Mouse (Mus musculus) hindbrain, embryonic 13.5 days (tissue): Measurements from ENCODE around the gene Gmnc. TPM values are rescaled to one million over a fixed set of nuclear protein-coding genes. Genes with fewer than 3 reads are reported as not detected.

ENCODE experiments used
- ATAC-seq: fragments of 200-750 bp; cut with Nextera tagmentation; 2 replicates; pipeline ENCODE4 v1.8.0; 2017; ENCODE audit warnings: moderate TSS enrichment; ENCODE audit not compliant: low FRiP score
- H3K27ac ChIP-seq: fragments of 300-500 bp; sonication (generic); 2 replicates; pipeline ENCODE4 v1.5.1; 2015; ENCODE audit warnings: inconsistent platforms, mild to moderate bottlenecking, moderate library complexity
- H3K27me3 ChIP-seq: fragments of 300-500 bp; sonication (generic); 2 replicates; pipeline ENCODE4 v1.6.1; 2015; ENCODE audit warnings: mild to moderate bottlenecking, inconsistent platforms
- H3K36me3 ChIP-seq: fragments of 300-500 bp; sonication (generic); 2 replicates; pipeline ENCODE4 v1.6.1; 2015; ENCODE audit warnings: mild to moderate bottlenecking, inconsistent platforms
- H3K4me1 ChIP-seq: fragments of 300-500 bp; sonication (generic); replicated peaks from 2 replicates; pipeline ENCODE4 v1.6.1; 2015; ENCODE audit warnings: inconsistent platforms
- H3K4me2 ChIP-seq: fragments of 300-500 bp; sonication (generic); 2 replicates; pipeline ENCODE4 v1.6.1; 2015; ENCODE audit warnings: inconsistent platforms, mild to moderate bottlenecking, moderate library complexity
- H3K4me3 ChIP-seq: fragments of 300-500 bp; sonication (generic); 2 replicates; pipeline ENCODE4 v1.5.1; 2015; ENCODE audit warnings: mild to moderate bottlenecking, inconsistent platforms
- H3K9ac ChIP-seq: fragments of 300-500 bp; sonication (generic); 2 replicates; pipeline ENCODE4 v1.6.1; 2015; ENCODE audit warnings: mild to moderate bottlenecking, inconsistent platforms
- H3K9me3 ChIP-seq: fragments of 300-500 bp; sonication (generic); 2 replicates; pipeline ENCODE4 v1.6.1; 2016; ENCODE audit warnings: inconsistent platforms
- WGBS: fragments of 180-500 bp; shearing (Covaris S2); methylation state at CpG from one replicate; pipeline ENCODE4 v1.1.7; 2015; 5-methylcytosine and 5-hydroxymethylcytosine counted together
- polyA plus RNA-seq: library from polyadenylated mRNA; unstranded; fragments of >200 nt; fragmentation: Nextera tagmentation; extraction: Ambion mirVana; gene quantifications from 2 replicates; pipeline ENCODE4 v1.2.1, GENCODE M21; 2015

The Gmnc gene
- polyA plus RNA-seq: 1.0 and 2.3 TPM in 2 replicates

DNA sequence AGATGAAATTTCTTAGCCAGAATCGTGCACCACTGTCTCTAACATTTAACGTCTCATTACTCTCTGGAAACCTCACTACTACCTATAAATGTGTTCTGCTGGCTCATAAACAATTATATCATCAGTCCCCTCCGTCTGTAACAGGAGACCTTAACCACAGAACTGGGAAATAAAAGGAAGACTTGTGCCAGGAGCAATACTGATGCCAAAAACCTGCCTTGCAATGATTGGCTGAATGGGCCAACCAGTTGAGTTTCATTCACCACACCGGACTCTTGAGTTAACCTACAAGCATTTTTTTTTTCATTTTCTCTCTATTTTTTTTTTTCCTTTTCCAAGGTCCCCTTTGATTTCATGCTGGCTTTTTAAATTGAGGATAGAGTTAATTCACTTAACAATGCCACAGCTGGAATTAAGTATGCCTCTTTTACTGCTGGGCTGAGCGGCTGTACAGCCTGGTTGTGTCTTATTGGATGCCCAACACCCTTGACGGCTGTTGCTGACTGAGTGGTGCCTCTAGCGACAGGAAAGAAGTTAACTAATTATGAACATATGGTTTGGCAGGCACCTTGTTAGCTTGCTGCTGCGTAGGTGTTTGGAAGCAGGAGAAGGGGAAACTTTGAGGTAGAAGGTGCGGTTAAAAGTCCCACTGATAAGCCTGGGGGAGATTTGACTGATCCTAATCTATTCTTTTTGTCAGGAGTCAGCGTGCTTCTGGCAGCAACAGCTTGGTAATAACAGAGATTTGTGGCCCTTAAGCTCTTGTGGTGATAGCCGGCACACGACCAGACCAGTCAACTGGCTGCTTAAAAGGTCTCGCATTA, at the start of gene Gmnc:
Gene Gmnc (minus strand): TSS at position 176 of the 824 bp plus-strand sequence.
- WGBS: 59% methylated on average over 13 of the region's 13 CpGs
- no peak within 1 kb of the TSS for H3K9ac ChIP-seq
- H3K4me2 ChIP-seq: no peak within 1 kb of the TSS
- 0 out of 2 replicates have a peak, but pooled peaks cover 1% of the 10 kb centered on the region for H3K27me3 ChIP-seq
- ATAC-seq: no peak
- H3K36me3 ChIP-seq: no peaks in the 10 kb centered on the region
- no peaks in the 10 kb centered on the region for H3K9me3 ChIP-seq
- H3K4me3 ChIP-seq: no peak within 1 kb of the TSS
- H3K4me1 ChIP-seq: peaks cover 7% of the 10 kb centered on the region; the same call in 1 of the 2 replicates
- H3K27ac ChIP-seq: no peak within 1 kb of the TSS

DNA sequence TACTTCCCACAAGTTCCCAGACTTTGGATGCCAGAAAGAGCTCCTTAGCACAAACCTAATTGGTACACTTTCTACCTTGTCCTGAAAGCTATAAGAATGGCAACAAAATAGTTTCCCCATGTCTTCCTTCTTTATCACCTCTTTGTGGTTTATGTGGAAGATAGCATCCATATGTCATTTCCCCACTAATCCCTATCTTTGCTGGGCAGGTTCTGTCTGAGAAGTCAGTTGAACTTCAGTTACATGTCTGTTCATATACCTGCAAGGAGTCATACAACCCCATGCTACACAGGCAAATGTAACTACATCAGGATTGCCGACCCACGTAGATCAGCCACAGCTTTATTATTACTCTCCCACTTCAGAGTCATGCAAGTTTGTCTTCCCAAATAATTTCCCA, 35.8 kb upstream of the Gmnc start:
- ATAC-seq: no peak
- Histone ChIP-seq H3K4me1 (no peaks in the 10 kb centered on the region), H3K4me3 (no peak overlapping the region), H3K27me3 (no peaks in the 10 kb centered on the region), H3K27ac (no peak overlapping the region), H3K4me2 (no peak overlapping the region), H3K9ac (no peak overlapping the region), H3K36me3 (no peaks in the 10 kb centered on the region), H3K9me3 (no peaks in the 10 kb centered on the region)
- 100% methylated on average over 2 of the region's 2 CpGs for WGBS

DNA sequence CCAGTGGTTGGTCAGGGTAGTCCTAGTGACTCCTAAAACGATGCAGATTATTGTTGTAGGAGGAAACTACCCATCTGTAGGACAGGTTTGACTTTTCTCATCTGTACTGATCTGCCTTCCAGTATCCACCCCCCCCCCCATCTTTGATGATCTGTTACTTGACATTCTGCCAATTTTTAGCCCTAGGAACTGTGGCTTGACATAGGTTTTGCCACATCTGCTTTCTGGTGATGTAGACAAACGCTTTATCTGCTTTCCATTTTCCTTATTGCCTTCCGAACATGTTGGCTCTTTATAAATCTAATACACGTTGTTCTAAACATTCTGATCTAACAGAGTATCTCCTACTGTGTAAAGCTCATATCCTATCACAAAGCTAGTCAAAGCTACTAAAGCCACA, 34.8 kb upstream of the Gmnc start:
- Histone ChIP-seq H3K4me1 (no peaks in the 10 kb centered on the region), H3K4me2 (no peak overlapping the region), H3K36me3 (no peaks in the 10 kb centered on the region), H3K9ac (no peak overlapping the region), H3K4me3 (no peak overlapping the region), H3K27ac (no peak overlapping the region), H3K9me3 (no peaks in the 10 kb centered on the region), H3K27me3 (no peaks in the 10 kb centered on the region)
- ATAC-seq: no peak
- WGBS: 90% methylated on average over 4 of the region's 4 CpGs

DNA sequence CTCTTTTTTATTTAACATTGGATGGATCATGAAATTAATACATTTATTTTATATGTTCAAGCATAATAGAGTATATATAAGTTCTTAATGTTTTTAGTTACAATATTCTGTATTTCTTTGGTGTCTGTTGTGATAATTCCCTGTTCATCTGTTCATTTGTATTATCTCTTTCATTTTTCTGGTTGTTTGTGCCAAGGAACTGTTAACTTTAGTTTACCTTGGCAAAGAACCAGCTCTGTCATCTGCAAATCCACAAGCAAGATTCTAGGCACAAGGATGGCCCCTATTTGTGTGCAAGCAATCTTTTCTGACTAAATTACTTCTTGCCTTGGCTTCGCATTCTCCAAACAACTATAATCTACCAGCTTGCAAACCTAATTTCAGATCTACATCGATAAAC, 31.3 kb upstream of the Gmnc start:
- Histone ChIP-seq H3K9me3 (no peaks in the 10 kb centered on the region), H3K27ac (no peak overlapping the region), H3K9ac (no peak overlapping the region), H3K4me1 (no peaks in the 10 kb centered on the region), H3K36me3 (no peaks in the 10 kb centered on the region), H3K27me3 (no peaks in the 10 kb centered on the region), H3K4me2 (no peak overlapping the region), H3K4me3 (no peak overlapping the region)
- ATAC-seq: no peak
- 99% methylated on average over 2 of the region's 2 CpGs for WGBS

DNA sequence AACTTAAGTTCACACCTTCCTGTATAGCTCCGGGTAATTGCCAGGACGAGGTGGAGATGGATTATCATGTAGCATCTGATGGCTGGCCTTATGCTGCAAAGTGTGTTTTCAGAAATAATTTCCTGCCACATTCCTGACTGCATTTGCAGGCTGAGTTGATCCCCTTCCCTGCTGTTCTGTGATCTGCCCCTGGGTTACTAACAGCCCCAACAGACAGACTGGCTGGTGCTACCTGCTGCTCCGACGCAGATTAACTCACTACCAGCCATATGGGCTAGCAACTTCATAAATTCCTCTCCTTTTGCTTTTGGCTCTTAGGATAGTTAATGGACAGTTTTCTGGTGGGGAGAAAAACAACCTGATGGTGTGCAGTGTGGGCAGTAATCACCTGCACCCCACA, 25.9 kb upstream of the Gmnc start:
- ATAC-seq: no peak
- WGBS: 51% methylated on average over 4 of the region's 4 CpGs
- H3K9me3 ChIP-seq: no peaks in the 10 kb centered on the region

DNA sequence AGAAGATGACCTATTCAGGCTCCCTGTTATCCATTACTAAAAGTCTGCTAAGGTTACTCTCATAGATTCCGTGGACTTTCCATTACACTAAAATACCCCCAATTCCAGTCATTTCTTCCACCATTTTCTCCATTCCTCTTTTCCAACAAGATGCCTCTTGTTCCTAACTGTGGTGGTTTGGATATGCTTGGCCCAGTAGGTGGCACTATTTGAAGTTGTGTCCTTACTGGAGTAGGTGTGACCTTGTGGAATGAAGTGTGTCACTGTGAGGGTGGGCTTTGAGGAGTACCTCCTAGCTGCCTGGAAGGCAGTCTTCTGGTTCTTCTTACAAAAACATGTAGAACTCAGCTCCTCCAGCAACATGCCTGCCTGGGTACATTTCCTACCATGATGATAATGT, 11.3 kb upstream of the Gmnc start:
- H3K27me3 ChIP-seq: no peaks in the 10 kb centered on the region
- H3K36me3 ChIP-seq: no peaks in the 10 kb centered on the region
- no peaks in the 10 kb centered on the region for H3K9me3 ChIP-seq
- 91% methylated on average over 1 of the region's 1 CpGs for WGBS
- no peak overlapping the region for H3K4me3 ChIP-seq
- H3K4me1 ChIP-seq: peaks cover 10% of the 10 kb centered on the region
- no peak overlapping the region for H3K9ac ChIP-seq
- no peak for ATAC-seq
- no peak overlapping the region for H3K4me2 ChIP-seq
- H3K27ac ChIP-seq: no peak overlapping the region

More for the DNA sequence above, 25.9 kb upstream of the Gmnc start:
- no peaks in the 10 kb centered on the region for H3K27me3 ChIP-seq
- no peaks in the 10 kb centered on the region for H3K36me3 ChIP-seq
- no peak overlapping the region for H3K4me2 ChIP-seq
- no peaks in the 10 kb centered on the region for H3K4me1 ChIP-seq
- H3K4me3 ChIP-seq: no peak overlapping the region
- no peak overlapping the region for H3K27ac ChIP-seq
- H3K9ac ChIP-seq: no peak overlapping the region

DNA sequence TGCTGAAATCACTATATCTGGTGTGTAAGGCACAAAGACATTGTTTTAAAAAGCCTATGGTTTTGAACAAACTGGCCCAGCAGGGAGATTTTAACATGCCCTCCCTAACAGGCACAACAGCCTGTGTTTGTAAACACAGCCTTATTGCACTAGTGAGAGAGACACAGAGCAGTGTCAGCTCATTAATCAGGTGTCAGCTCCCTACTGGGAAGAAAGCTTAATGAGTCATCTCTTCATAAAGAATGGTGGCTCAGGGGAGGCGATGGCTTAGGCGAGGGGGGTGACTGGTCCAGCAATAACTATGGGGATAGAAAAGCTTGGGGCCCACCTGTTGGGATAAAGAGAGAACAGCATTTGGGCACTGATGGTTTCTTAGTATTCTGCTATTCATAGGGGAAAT, 8.1 kb upstream of the Gmnc start:
- Histone ChIP-seq H3K9ac (no peak overlapping the region), H3K4me3 (no peak overlapping the region), H3K4me2 (no peak overlapping the region), H3K9me3 (no peaks in the 10 kb centered on the region), H3K36me3 (no peaks in the 10 kb centered on the region), H3K4me1 (peaks cover 10% of the 10 kb centered on the region), H3K27ac (0 out of 2 replicates have a peak overlapping the region, but pooled peaks have one; percentile 13), H3K27me3 (0 out of 2 replicates have a peak, but pooled peaks cover 6% of the 10 kb centered on the region)
- 6% methylated on average over 2 of the region's 2 CpGs for WGBS
- peak; percentile 94 for ATAC-seq

DNA sequence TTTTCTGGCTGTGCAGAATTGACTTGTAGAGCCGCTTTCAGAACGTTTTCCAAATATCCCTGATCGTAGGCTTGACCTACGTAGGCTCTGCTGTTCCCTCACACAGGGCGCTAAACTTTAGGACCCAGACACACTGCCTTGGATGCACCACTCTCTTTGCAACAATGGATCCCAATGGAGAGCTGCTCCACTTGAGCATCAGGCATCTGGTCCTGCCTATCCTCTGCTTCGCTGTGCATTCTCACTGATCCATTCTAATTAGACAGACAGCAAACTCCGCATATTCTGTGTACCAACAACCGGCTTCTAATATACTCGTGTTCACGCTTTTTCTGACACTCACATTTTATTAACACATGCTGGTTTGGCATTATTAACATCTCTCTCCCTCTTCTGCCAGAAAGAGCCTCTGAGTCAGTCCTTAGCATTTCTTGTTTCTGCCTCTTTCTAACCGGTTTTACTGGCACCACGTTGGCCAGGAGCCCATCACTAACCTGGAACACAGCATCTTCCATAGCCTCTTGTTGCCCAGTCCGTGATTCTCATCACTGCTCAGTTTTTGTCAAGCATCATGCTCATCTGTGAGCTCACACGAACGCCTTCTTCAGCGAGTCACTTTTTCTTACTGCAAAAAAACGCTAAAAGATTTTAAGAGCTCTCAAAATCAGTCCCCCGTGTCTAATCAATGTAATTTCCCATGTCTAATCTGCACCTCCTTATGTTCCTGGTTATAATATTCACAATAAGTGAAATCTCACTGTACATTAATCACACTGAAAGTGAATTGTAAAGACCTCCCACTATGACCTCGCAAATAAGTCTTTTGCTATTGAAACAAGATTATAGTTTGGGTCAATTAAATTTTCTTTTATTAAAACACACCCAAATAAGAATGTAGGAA, 1.8 kb downstream of the Gmnc start:
- 69% methylated on average over 19 of the region's 19 CpGs for WGBS
- H3K9me3 ChIP-seq: no peaks in the 10 kb centered on the region
- no peaks in the 10 kb centered on the region for H3K36me3 ChIP-seq
- peaks cover 7% of the 10 kb centered on the region; the same call in 1 of the 2 replicates for H3K4me1 ChIP-seq
- no peak overlapping the region for H3K9ac ChIP-seq
- no peak overlapping the region for H3K4me3 ChIP-seq
- H3K4me2 ChIP-seq: peak overlapping the region; percentile 19; the same call in 1 of the 2 replicates
- no peaks in the 10 kb centered on the region for H3K27me3 ChIP-seq
- peak overlapping the region; percentile 64 for H3K27ac ChIP-seq
- ATAC-seq: no peak

DNA sequence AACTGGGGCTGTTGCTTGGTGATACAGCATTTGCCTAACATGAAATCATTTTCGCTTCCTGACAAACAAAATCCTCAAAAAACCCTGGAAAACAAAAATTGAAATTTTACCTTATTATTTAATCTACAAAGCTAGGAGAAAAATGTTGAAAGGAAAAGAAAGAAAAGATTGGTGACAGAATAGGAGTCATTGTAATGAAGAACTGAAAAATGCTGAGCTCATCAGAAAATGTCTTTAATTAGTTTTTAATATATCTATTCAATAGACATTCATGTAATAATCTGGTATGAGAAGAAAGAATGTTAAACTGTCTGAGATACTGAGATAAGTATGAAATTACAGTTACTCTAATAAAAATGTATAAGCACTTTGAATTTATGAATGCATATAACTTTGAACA, 3.3 kb downstream of the Gmnc start:
- no peak overlapping the region for H3K9ac ChIP-seq
- H3K4me1 ChIP-seq: peaks cover 7% of the 10 kb centered on the region; the same call in 1 of the 2 replicates
- H3K27ac ChIP-seq: no peak overlapping the region
- H3K27me3 ChIP-seq: no peaks in the 10 kb centered on the region
- H3K4me2 ChIP-seq: no peak overlapping the region
- H3K4me3 ChIP-seq: no peak overlapping the region
- H3K9me3 ChIP-seq: no peaks in the 10 kb centered on the region
- H3K36me3 ChIP-seq: no peaks in the 10 kb centered on the region
- WGBS: 92% methylated on average over 1 of the region's 1 CpGs
- no peak for ATAC-seq

DNA sequence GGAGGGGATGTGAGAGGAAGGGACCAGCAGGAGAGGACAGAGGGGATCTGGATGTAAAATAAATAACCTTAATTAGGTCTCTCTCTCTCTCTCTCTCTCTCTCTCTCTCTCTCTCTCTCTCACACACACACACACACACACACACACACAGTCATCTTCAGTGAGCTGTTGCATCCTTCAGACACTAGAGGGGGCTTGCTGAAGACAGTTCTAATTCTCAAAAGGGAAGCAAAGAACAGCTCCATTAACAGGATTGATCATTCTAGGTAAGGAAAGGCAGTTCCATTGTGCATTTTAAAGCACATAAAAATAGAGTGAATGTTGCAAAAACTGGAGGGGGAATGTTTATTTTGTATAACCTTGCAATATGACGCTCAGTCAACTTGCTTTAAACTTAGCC, 5.7 kb downstream of the Gmnc start:
- no peak overlapping the region for H3K4me3 ChIP-seq
- no peak for ATAC-seq
- H3K4me1 ChIP-seq: peaks cover 7% of the 10 kb centered on the region; the same call in 1 of the 2 replicates
- H3K36me3 ChIP-seq: no peaks in the 10 kb centered on the region
- WGBS: 92% methylated on average over 1 of the region's 1 CpGs
- no peak overlapping the region for H3K27ac ChIP-seq
- no peak overlapping the region for H3K4me2 ChIP-seq
- no peak overlapping the region for H3K9ac ChIP-seq
- H3K9me3 ChIP-seq: no peaks in the 10 kb centered on the region
- no peaks in the 10 kb centered on the region for H3K27me3 ChIP-seq

DNA sequence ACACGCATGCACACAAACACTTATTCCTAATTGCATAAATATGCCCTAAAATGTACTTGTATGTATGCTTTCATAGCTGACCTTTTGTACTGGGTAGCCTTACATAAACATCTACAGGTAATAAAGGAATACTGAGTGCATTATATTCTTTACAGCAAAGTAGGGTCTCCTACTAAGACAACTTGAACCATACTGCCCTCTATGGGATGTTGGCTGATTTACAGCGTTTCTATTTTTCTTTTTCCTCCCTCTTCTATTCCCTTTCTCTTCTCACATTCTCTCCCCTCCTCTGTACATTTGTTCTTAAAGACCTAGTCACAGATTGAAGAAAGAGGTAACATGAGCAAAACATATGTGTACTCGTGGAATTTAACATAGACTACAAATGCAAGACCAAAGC, 9.3 kb downstream of the Gmnc start:
- ATAC-seq: no peak
- Histone ChIP-seq H3K9ac (no peak overlapping the region), H3K4me2 (no peak overlapping the region), H3K4me3 (no peak overlapping the region), H3K27ac (no peak overlapping the region), H3K9me3 (no peaks in the 10 kb centered on the region), H3K4me1 (no peaks in the 10 kb centered on the region), H3K27me3 (no peaks in the 10 kb centered on the region), H3K36me3 (no peaks in the 10 kb centered on the region)
- WGBS: 35% methylated on average over 3 of the region's 3 CpGs

DNA sequence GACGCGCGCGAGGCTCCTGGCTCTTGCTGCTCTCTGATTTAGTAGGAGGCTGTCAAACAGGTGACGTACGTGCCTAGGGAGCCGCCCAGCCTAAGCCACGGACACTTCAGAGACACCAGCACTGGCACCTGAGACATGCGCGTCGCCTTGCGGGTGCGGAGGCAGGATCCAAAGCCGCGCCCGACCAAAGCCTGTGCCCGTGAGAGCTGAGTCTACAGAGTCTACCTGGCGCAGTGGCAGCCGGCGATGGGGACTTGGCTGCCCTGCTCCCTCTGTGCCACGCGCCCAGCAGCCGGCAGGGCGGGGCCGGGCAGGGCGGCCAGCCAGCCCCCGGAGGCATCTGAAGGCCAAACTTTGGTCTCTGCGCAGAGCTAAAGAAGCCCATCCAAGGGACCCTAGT, 23.5 kb downstream of the Gmnc start:
- peaks cover 5% of the 10 kb centered on the region for H3K4me1 ChIP-seq
- peak; percentile 63 for ATAC-seq
- no peak overlapping the region for H3K27ac ChIP-seq
- WGBS: 2% methylated on average over 28 of the region's 28 CpGs
- H3K4me2 ChIP-seq: peak overlapping the region; percentile 69
- H3K4me3 ChIP-seq: peak overlapping the region; percentile 42
- peaks cover 23% of the 10 kb centered on the region for H3K27me3 ChIP-seq
- H3K9ac ChIP-seq: peak overlapping the region; percentile 62
- H3K9me3 ChIP-seq: no peaks in the 10 kb centered on the region
- no peaks in the 10 kb centered on the region for H3K36me3 ChIP-seq
